Mouse (Mus musculus) olfactory bulb, adult 2 months (tissue): ENCODE data around the gene Apeh.

ENCODE experiments used
- CTCF ChIP-seq: fragments of 200-500 bp; IDR thresholded peaks from 2 replicates; pipeline ENCODE4 v1.5.1; 2012; ENCODE audit warnings: low read depth, mild to moderate bottlenecking, low read length, moderate library complexity; ENCODE audit not compliant: insufficient read depth
- POLR2A ChIP-seq: fragments of 200-500 bp; IDR thresholded peaks from 2 replicates; pipeline ENCODE4 v1.6.1; 2012; ENCODE audit warnings: mild to moderate bottlenecking, low read depth, low read length, moderate library complexity; ENCODE audit not compliant: insufficient read depth

DNA sequence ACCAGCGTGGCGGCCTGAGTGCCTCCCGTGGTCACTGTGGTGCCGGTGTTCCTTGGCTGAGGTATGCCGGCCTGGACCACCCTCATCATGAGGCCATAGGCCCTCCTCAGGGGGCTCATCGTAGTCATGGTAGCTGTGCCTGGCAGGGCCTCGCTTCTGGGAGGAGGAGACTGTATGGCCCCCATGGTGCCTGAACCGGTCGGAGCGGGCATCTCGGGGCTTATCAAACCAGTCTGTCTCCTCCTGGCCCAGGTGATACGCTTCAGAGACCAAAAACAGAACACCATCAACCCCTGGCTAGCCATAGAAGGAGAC, 11.1 kb upstream of the Apeh start:
- no peak for TF ChIP-seq CTCF
- no peak for TF ChIP-seq POLR2A
